Mouse (Mus musculus) heart, postnatal 4 days (tissue): ENCODE results near the gene 1700018F24Rik. TPM values are rescaled to one million over a fixed set of nuclear protein-coding genes. Genes with fewer than 3 reads are reported as not detected.
"Not testable (repeated sequence)": the region's sequence is repeated elsewhere in the genome, so short reads cannot be mapped to it uniquely, and the experiment has no call there.

ENCODE experiments used
- DNase-seq: peaks from one replicate; pipeline ENCODE4 v3.0.0; 2021
- total RNA-seq, 2 experiments: library from RNA; stranded (reverse); gene quantifications; 2 replicates each; pipeline ENCODE4 v1.2.3; 2021

Gene 1700018F24Rik
- total RNA-seq, result not detected

DNA sequence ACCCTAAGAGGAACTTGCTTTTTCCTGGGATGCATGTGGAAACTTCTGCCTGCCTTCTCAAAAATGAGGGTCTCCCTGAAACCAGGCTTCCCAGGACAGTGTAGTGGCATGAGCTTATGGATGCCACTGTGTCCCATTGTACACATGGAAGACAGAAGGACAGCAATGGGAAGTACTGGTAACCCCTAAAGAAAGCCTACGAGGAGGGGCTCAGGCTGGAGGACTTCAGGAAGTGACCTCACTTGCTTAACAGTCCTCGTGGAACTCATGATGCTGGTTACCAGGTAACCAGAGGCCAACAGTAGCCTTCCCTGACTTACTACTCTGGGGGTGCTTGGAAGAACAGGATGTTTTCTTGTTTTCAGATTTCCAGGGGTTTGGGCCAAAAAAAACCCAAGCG is at the start of gene 1700018F24Rik:
1700018F24Rik (plus strand) TSS at position 301 of the 400 bp plus-strand sequence.
- not testable (repeated sequence) for DNase-seq

DNA sequence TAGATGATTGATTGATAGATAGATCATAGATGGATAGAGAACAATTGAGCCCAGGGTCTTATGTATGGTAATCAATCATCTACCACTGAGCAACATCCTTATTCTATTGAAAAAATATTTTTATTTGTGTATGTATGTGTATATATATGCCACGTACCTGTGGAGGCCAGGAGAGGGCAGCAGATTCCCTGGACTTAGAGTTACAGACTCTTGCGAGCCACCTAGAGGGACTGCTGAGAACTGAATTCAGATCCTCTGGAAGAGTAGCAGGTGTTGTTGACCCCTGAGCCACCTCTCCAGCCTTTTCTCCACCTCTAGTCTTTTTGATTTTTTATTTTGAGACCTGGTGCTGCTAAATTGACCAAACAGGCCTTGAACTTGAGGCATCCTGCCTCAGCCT is 44.3 kb upstream of the 1700018F24Rik start:
- no peak for DNase-seq

- DNase-seq, result no peak
These were observed 39.4 kb upstream of the 1700018F24Rik start for GRCm38 (mm10) chr5:145003362-145003761.

GRCm38 (mm10) chr5:145004495-145004894 is 38.3 kb upstream of the 1700018F24Rik start:
- DNase-seq, result no peak

- DNase-seq, result no peak
These were observed 37.2 kb upstream of the 1700018F24Rik start for GRCm38 (mm10) chr5:145005596-145005995.

GRCm38 (mm10) chr5:145008878-145009659 is 33.7 kb upstream of the 1700018F24Rik start:
- DNase-seq, result no peak

DNA sequence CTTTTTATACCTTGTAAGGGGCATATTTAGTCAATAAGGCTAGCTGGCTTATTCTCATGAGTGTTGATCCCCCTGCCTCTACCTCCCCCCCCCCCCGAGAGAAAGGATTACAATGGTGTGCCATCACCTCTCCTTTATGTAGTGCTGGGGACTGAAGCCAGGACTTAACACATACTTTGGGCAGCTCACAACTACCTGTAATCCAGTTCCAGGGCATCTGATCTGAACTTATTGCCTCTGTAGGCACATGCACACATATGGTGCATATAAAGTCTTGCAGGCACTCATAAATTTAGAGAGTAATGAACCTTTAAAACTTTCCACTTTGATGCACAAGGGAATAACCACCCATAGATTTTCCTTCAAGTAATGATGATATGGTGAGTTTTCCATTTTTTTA is 28.5 kb upstream of the 1700018F24Rik start:
- DNase-seq, result no peak

- DNase-seq, result not testable (repeated sequence)
These were observed 26.0 kb upstream of the 1700018F24Rik start for GRCm38 (mm10) chr5:145016761-145017160.

- not testable (repeated sequence) for DNase-seq
These were observed 22.5 kb upstream of the 1700018F24Rik start for GRCm38 (mm10) chr5:145020254-145020653.

- DNase-seq, result not testable (repeated sequence)
These were observed 22.1 kb upstream of the 1700018F24Rik start for GRCm38 (mm10) chr5:145020712-145021111.

DNA sequence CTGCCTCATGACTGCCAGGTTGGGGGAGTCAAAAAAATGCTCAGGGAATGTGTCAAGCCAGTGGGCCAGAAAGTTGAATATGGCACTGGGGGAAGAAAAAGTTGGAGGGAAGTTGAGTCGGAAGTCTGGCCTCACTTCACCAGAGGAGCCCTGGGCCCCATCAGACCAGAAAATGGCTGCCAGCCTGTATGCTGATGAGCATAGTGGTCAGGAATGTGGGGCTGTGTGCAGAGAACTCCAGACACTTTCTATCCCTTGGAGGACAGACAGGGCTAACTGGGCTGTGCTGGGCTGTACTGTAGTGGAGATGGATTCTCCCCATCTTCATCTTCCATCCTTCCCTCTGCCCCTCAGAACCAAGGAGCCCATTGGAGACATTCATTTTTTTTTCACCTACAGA is 12.3 kb upstream of the 1700018F24Rik start:
- DNase-seq, result not testable (repeated sequence)

DNA sequence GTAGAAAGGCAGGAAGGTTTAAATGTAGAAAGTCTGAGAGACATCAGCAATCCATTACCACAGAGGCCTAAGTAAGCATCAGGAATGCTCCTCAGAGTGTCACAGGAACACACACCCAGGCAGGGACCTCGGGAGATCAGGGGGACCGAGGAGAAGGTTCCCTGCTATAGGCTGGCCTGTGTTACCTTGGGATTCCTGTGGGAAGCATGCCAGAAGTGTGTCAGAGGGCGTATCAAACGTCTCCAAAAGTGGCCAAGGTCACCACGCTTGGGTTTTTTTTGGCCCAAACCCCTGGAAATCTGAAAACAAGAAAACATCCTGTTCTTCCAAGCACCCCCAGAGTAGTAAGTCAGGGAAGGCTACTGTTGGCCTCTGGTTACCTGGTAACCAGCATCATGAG is 10.4 kb upstream of the 1700018F24Rik start, which contains the start of gene Gm4871:
Gm4871 (minus strand) TSS at position 364 of the 400 bp plus-strand sequence.
- DNase-seq, result not testable (repeated sequence)

GRCm38 (mm10) chr5:145041628-145042027 is 1.2 kb upstream of the 1700018F24Rik start:
- peak; percentile 24 for DNase-seq

DNA sequence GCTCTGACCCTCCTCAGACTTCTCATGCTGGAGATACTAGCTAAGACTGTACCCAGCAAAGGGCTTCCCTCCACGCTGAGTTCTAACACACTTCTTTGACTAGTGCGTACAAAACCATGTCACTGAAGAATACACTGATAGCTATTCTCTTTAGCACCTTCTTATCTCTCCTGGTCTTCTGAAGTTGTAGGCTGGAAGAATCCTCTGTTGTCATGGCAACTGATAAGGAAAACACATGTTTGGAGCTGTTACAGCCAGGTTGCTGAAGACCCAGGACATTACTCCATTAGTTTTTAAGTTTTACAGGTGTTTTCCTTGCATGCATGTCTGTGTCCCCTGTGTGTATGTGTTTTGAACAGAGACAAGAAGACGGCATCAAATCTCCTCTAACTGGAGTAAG is 11.4 kb downstream of the 1700018F24Rik start:
- not testable (repeated sequence) for DNase-seq

DNA sequence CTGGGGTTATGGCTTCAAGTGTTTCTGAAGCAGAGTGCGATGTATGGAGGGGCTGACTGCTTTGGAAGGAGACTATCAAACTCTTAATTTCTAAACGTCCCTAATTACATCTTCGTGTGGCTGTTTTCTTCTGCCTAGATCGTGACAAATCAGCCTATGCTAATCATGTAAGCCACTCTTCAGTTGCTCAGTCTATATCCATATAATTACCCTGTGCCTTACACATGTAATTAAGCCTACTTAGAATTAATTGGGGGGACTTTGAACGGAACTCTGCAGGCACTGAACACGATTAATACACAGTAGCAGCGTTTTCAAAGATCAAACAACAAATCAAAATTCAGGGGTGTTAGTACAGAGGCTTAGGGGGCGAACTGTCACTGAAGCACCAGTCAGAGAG is 15.1 kb downstream of the 1700018F24Rik start:
- DNase-seq, result no peak

- DNase-seq, result no peak
These were observed 15.9 kb downstream of the 1700018F24Rik start for GRCm38 (mm10) chr5:145058722-145059121.

- DNase-seq, result no peak
These were observed 16.7 kb downstream of the 1700018F24Rik start for GRCm38 (mm10) chr5:145059524-145059923.

- no peak for DNase-seq
These were observed 22.1 kb downstream of the 1700018F24Rik start for GRCm38 (mm10) chr5:145064765-145065340.

GRCm38 (mm10) chr5:145068863-145069262 is 26.1 kb downstream of the 1700018F24Rik start:
- no peak for DNase-seq

DNA sequence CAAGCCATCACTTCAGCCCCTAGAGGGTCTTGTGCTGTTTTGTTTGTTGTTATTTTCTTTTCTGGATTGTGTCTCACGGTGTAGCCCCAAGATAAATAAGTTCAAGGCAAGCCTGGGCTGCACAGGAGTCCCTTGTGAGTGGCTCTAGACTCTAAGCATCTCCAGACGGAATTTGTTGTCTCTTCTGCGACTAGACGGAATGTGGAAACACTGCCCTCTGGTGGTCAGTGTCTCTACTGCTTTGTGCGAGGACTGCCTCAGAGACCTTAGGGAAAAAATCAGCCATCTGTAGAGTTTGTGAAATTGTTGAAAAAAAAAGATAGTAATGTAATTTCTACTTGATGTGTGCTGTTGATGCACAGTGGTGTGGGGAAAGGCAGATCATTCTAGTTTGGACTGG is 26.9 kb downstream of the 1700018F24Rik start:
- DNase-seq, result peak; percentile 83

- DNase-seq, result no peak
These were observed 28.6 kb downstream of the 1700018F24Rik start for GRCm38 (mm10) chr5:145071342-145071741.

DNA sequence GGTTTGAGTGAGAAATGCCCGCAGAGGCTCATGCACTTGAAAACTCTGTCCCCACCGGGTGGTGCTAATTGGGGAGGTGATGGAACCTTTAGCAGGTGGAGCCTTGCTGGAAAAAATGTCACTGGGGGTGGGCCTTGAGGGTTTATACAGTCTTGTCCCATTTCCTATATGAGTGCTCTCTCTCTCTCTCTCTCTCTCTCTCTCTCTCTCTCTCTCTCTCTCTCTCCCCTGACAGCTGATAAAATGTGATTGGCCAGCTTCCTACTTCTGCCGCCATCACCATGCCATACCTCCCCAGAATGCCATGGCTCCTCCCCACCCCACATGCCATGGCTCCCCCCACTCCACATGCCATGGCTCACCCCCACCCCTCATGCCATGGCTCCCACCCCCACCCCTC is 32.3 kb downstream of the 1700018F24Rik start:
- no peak for DNase-seq

- DNase-seq, result no peak
These were observed 39.2 kb downstream of the 1700018F24Rik start for GRCm38 (mm10) chr5:145081866-145082613.
